ENCODE assay signal across 18 mouse cellular contexts in genomic region chr11:20376642-20377041, GRCm38 (mm10). TPM values are rescaled to one million over a fixed set of nuclear protein-coding genes. Genes with fewer than 3 reads are reported as not detected.
DNase-seq lines count a peak whose midpoint lies in the region; ATAC-seq and TF ChIP-seq lines count a peak whose summit lies in the region.
"Had no signal": no experiment of that assay in that cellular context is flagged by ENCODE, and none has a peak within 500 bp of the region (broad histone marks: within the 10 kb centered on the region; RNA-seq: fewer than 3 reads in every experiment).

No protein-coding gene starts in this region.

- H3K9me3 ChIP-seq in liver, postnatal 0 days (ENCODE audit: low read length): no peaks in the 10 kb centered on the region
- peaks cover 5% of the 10 kb centered on the region; the same call in 1 of the 2 replicates for H3K9me3 ChIP-seq in liver, embryonic 11.5 days (ENCODE audit: control insufficient read depth, low read length)
- no peaks in the 10 kb centered on the region for H3K9me3 ChIP-seq in liver, embryonic 15.5 days (replicated peaks)
- H3K9me3 ChIP-seq: embryonic facial prominence, embryonic 15.5 days; hindbrain, embryonic 10.5 days had no signal

- ATAC-seq in liver, postnatal 0 days: no peak
- peak; percentile 71 for ATAC-seq in liver, embryonic 11.5 days (replicated peaks; ENCODE audit: low FRiP score)
- peak; percentile 37; the same call in 1 of the 2 replicates for ATAC-seq in liver, embryonic 15.5 days (ENCODE audit: insufficient read depth)
- ATAC-seq: forebrain, embryonic 16.5 days had no signal

- H3K4me2 ChIP-seq in liver, postnatal 0 days (ENCODE audit: low read depth, low read length): no peak overlapping the region
- H3K4me2 ChIP-seq in liver, embryonic 11.5 days: no peak overlapping the region
- no peak overlapping the region for H3K4me2 ChIP-seq in liver, embryonic 15.5 days
- H3K4me2 ChIP-seq: embryonic facial prominence, embryonic 15.5 days; forebrain, embryonic 12.5 days; heart, embryonic 12.5 days; hindbrain, embryonic 14.5 days had no signal

- peak; percentile 30 for DNase-seq in liver
- no peak for DNase-seq in liver, postnatal 0 days
- DNase-seq in liver, embryonic 11.5 days (ENCODE audit: low spot score): no peak
- DNase-seq in ovary, adult 18-20 months (ENCODE audit: low spot score): no peak
- DNase-seq in layer of hippocampus, postnatal 25 days (ENCODE audit: extremely low spot score in 1 of 2, low spot score in 1 of 2): no peak
- DNase-seq in retina, postnatal 1 day: no peak
- DNase-seq: adrenal gland, postnatal 10 days; cerebellum, adult 2 months; cerebellum, postnatal 14 days; embryo, embryonic 11 days; gastrocnemius, postnatal 14 days had no signal

- WGBS in liver, postnatal 0 days (ENCODE audit: insufficient replicate concordance): 59% methylated on average over 7 of the region's 7 CpGs
- 66% methylated on average over 7 of the region's 7 CpGs for WGBS in liver, embryonic 11.5 days
- 37% methylated on average over 7 of the region's 7 CpGs for WGBS in liver, embryonic 15.5 days (ENCODE audit: insufficient replicate concordance)

- no peak overlapping the region for H3K27ac ChIP-seq in liver, postnatal 0 days (ENCODE audit: low read depth)
- H3K27ac ChIP-seq in liver, embryonic 11.5 days (ENCODE audit: low read depth, low read length): no peak overlapping the region
- no peak overlapping the region for H3K27ac ChIP-seq in liver, embryonic 15.5 days (replicated peaks)
- H3K27ac ChIP-seq: embryonic facial prominence, embryonic 15.5 days; forebrain, embryonic 12.5 days; hindbrain, embryonic 10.5 days; hindbrain, embryonic 14.5 days had no signal

- TF ChIP-seq EP300 in liver, postnatal 0 days (IDR thresholded peaks at IDR 0.05; ENCODE audit: low read depth): no peak

- no peaks in the 10 kb centered on the region for H3K4me1 ChIP-seq in liver, postnatal 0 days (ENCODE audit: insufficient read depth)
- H3K4me1 ChIP-seq in liver, embryonic 11.5 days (replicated peaks; ENCODE audit: control insufficient read depth, insufficient read depth, low read length): no peaks in the 10 kb centered on the region
- no peaks in the 10 kb centered on the region for H3K4me1 ChIP-seq in liver, embryonic 15.5 days (replicated peaks)
- H3K4me1 ChIP-seq: embryonic facial prominence, embryonic 15.5 days; forebrain, embryonic 12.5 days; heart, embryonic 12.5 days; hindbrain, embryonic 10.5 days had no signal

- no peak for TF ChIP-seq CTCF in liver, postnatal 0 days (IDR thresholded peaks at IDR 0.05; ENCODE audit: low read depth)

- H3K4me3 ChIP-seq in liver, postnatal 0 days (ENCODE audit: low read depth, low read length): no peak overlapping the region
- H3K4me3 ChIP-seq in liver, embryonic 11.5 days (ENCODE audit: low read depth, low read length): no peak overlapping the region
- H3K4me3 ChIP-seq in liver, embryonic 15.5 days (replicated peaks): no peak overlapping the region
- H3K4me3 ChIP-seq: embryonic facial prominence, embryonic 15.5 days; forebrain, embryonic 12.5 days; heart, embryonic 12.5 days; hindbrain, embryonic 10.5 days had no signal

- no peak overlapping the region for H3K9ac ChIP-seq in liver, postnatal 0 days (replicated peaks)
- H3K9ac ChIP-seq in liver, embryonic 11.5 days (ENCODE audit: low read depth, low read length): no peak overlapping the region
- H3K9ac ChIP-seq in liver, embryonic 15.5 days: no peak overlapping the region
- H3K9ac ChIP-seq: embryonic facial prominence, embryonic 15.5 days; forebrain, embryonic 12.5 days; heart, embryonic 12.5 days; hindbrain, embryonic 14.5 days had no signal

- no peaks in the 10 kb centered on the region for H3K27me3 ChIP-seq in liver, postnatal 0 days (ENCODE audit: insufficient read depth, low read length)
- H3K27me3 ChIP-seq in liver, embryonic 11.5 days (replicated peaks; ENCODE audit: control insufficient read depth, insufficient read depth, low read length): no peaks in the 10 kb centered on the region
- no peaks in the 10 kb centered on the region for H3K27me3 ChIP-seq in liver, embryonic 15.5 days
- H3K27me3 ChIP-seq: embryonic facial prominence, embryonic 15.5 days; forebrain, embryonic 12.5 days had no signal

- H3K36me3 ChIP-seq in liver, postnatal 0 days (replicated peaks; ENCODE audit: insufficient read depth, low read length): no peaks in the 10 kb centered on the region
- no peaks in the 10 kb centered on the region for H3K36me3 ChIP-seq in liver, embryonic 11.5 days (ENCODE audit: control insufficient read depth, insufficient read depth, low read length)
- no peaks in the 10 kb centered on the region for H3K36me3 ChIP-seq in liver, embryonic 15.5 days (replicated peaks)
- H3K36me3 ChIP-seq: embryonic facial prominence, embryonic 15.5 days; forebrain, embryonic 12.5 days; heart, embryonic 12.5 days; hindbrain, embryonic 10.5 days had no signal

RNA-seq across cellular contexts. Expression of gene Slc1a4, which starts 44.1 kb away (rescaled TPM):
- 6.7 and 8.2 TPM in 2 replicates for polyA plus RNA-seq in liver, postnatal 0 days (2015; fragmentation: Nextera tagmentation; extraction: Ambion mirVana)
- 18.6 and 19.4 TPM in 2 replicates for polyA plus RNA-seq in liver, embryonic 11.5 days (2014; fragmentation: Nextera tagmentation; extraction: Ambion mirVana)
- 9.6 and 12.0 TPM in 2 replicates for polyA plus RNA-seq in liver, embryonic 15.5 days (2015; fragmentation: Nextera tagmentation; extraction: Ambion mirVana)
- total RNA-seq in layer of hippocampus, postnatal 25 days (2021): 10 to 100 TPM; 39.3 to 42.3 TPM
